Mouse (Mus musculus): Measurements from ENCODE around the gene Syk.

The Syk gene

GRCm38 (mm10) chr13:52651383-52652252 lies 68.6 kb downstream of the Syk start:
- no peak for DNase-seq (ENCODE audit: low spot score)

GRCm38 (mm10) chr13:52652253-52652628 lies 69.3 kb downstream of the Syk start:
- no peak for DNase-seq (ENCODE audit: low spot score)

DNA sequence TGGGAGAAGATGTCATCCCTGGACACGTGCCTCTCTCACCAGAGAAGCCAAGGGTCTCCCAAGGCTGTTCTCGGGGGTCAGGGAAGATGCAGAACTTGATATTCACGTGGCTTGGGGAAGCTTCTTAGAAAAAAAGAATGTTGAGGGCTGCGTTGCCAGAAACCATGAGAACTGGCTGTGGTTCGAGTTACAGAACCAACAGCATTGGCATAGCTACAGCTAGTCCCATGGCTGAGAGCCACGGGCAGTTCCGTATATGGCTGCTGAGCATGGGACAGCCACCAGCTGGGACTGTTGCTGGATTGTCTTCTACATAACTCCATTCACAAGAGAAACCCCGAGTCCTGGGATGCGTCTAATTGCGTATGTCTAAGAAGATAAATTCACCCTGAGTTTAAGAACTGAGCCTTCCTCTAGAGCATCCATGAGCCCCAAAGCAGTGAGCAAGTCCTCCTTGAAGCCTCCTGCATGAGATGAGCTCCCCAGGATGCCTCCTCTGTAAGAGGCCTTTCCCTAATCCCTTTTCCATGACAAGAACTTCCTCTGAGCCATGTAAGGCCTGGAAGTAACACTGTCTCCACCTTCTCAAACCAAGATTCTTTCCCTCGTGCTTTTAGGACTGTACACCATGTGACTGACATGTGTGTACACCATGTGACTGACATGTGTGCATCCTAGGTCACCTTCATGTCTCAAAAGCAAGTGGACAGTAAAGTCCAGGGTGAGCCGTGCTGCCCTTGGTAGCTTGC lies 71.3 kb downstream of the Syk start:
- DNase-seq (ENCODE audit: low spot score) = no peak

- DNase-seq (ENCODE audit: low spot score) = no peak
Observed at GRCm38 (mm10) chr13:52654830-52655308, 71.9 kb downstream of the Syk start.

DNA sequence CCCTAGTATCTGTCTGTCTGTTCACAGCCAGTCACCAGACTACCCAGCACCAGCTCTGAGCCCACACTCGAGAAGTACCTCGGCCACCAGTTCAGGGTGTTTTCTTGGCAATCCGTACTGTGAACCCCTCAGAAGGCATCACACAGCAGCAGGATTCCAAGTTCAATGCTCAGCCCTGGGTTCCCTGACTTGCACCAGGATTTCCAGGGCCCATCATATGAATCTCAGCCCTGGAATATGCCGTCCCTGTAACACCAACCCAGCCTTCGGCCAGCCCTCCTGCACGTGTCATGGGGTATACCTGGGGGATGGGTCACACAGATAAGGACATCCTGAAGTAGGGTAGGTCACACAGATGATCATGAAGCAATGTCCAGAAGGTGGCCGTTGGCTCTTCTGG lies 75.0 kb downstream of the Syk start:
- no peak for DNase-seq (ENCODE audit: low spot score)

DNA sequence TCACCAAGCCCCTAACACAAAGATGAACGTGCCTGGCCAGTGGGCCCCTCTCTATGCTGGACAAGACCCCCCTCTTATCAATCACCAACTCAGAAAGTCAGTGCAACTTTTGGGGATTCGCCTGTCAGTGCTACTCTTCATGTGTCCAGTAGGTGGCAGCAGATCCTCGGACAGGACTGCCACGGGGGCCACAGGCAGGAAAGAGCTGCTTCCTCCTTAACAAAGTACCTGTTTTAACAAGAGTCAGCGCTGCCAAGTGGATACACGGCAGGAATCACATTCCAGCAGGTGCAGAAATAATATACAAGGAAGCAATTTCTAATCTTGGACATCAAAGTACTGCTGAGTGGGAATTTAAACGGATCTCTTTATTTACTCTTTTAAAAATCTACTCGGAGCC lies 75.5 kb downstream of the Syk start:
- no peak for DNase-seq (ENCODE audit: low spot score)

- DNase-seq (ENCODE audit: low spot score) = no peak
Observed at GRCm38 (mm10) chr13:52659171-52659665, 76.2 kb downstream of the Syk start.

DNA sequence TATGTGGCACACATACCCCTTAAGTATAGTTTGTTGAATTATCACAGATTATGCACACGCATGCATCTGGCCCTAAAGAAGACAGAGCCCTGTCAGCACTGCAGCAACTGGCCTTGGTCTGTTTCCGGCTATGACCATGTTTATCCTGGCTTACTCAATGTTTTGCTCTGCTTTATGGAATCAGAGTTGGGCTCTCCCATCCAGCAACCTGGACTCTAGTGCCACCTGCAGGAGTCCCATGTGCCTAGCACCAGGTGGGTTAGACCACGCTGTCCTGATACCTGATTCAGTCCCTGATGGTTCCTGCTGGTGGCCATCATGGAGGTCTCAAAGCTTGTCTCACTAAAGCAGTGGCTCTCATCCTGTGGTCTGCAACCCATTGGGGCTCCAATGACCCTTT lies 86.9 kb downstream of the Syk start:
- DNase-seq (ENCODE audit: low spot score) = no peak

DNA sequence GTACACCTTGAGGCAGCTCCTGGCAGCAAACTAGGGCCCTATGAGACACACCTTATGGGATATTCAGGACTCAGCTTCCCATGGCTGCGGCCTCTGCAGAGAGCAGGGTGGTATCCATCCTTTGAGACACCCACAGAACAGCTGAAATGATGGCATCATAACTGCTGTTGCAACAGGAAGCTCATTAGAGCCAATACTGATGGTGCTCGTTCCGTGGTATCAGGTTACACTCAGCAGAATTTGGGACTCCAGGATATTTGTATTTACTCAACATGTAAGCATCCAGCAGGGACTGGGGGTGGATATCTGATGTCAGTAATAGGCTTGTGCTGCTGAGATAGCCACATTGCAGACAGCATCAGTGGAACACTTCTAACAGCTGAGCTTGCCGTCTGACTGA lies 90.3 kb downstream of the Syk start:
- no peak for DNase-seq (ENCODE audit: low spot score)

- DNase-seq (ENCODE audit: low spot score) = no peak
Observed at GRCm38 (mm10) chr13:52673856-52674255, 90.9 kb downstream of the Syk start.

- DNase-seq (ENCODE audit: low spot score) = no peak
Observed at GRCm38 (mm10) chr13:52674839-52675238, 91.9 kb downstream of the Syk start.

- DNase-seq (ENCODE audit: low spot score) = no peak
Observed at GRCm38 (mm10) chr13:52675526-52676294, 92.7 kb downstream of the Syk start.

DNA sequence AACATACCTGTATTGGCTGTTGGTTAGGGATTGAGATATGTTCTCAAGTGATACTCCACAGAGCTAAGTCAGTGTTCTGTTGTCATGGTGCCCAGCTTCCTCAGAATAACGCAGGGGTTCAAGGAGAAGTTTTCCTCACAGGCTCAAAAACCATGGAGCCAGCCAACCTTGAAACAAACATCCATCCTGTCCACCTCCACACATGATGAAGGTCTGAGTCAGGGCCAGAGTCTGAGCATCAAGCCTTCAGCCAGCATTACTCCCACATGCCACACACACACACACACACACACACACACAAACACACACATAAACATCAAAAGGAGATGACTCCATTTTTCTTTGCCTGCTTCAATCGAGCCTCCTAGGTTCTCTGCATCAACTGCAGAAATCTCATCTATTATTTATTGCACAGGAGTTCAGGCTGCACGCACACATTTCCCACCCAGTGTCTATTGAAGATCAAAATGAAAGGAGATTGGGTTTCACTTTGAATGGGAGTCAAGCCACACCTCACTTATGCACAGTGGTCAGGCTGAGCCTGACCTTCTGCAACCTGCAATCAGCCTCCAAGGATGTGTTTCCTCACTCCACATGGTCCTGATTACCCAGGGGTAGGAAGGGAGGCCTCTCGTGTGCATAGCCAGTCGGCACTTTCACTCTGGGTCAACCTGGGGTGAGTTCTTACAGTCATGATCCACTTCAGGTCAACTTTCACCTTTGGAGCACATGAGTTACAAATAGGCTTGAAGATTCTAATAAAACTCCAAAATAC lies 93.9 kb downstream of the Syk start:
- DNase-seq (ENCODE audit: low spot score) = no peak

GRCm38 (mm10) chr13:52679906-52680305 lies 96.9 kb downstream of the Syk start:
- DNase-seq (ENCODE audit: low spot score) = peak; percentile 10

- DNase-seq (ENCODE audit: low spot score) = no peak
Observed at GRCm38 (mm10) chr13:52682107-52682506, 99.1 kb downstream of the Syk start.

- DNase-seq (ENCODE audit: low spot score) = no peak
Observed at GRCm38 (mm10) chr13:52690425-52690824, 107.5 kb downstream of the Syk start.

DNA sequence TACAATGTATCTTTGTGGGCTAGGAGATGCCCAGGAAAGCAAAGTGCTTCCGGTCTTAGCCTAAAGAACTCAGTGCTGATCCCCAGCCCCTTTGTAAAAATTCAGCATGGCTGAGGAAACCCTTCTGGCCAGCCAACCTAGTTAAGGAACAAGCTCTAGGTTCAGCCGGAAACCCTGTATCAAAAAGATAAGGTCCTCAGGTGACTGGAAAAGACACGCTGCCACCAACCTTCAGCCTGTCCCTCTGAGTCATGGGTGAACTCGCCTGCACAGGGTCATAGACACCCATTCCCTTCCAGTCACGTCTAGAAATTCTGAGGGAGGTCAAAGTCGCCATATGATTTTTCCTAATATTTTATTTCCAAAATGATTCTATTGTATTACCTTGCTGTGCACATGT lies 109.3 kb downstream of the Syk start:
- no peak for DNase-seq (ENCODE audit: low spot score)

- no peak for DNase-seq (ENCODE audit: low spot score)
Observed at GRCm38 (mm10) chr13:52694857-52695256, 111.9 kb downstream of the Syk start.

All from ovary, adult 18-20 months (tissue).